Mouse (Mus musculus) neutrophil, adult 5-6 weeks (primary cell): ENCODE data around the gene Stil. TPM values are rescaled to one million over a fixed set of nuclear protein-coding genes. Genes with fewer than 3 reads are reported as not detected.

ENCODE experiments used
- ATAC-seq: fragments of 151-379, 151-347 bp; 2 replicates; pipeline ENCODE4 v1.8.0; 2017; ENCODE audit warnings: mild to moderate bottlenecking, moderate TSS enrichment; ENCODE audit not compliant: insufficient number of reproducible peaks, poor library complexity, low FRiP score, severe bottlenecking; ENCODE audit errors: extremely low read depth
- total RNA-seq: library from RNA; stranded (forward); fragments of 200-1000 nt; gene quantifications from 2 replicates; pipeline ENCODE4 v1.2.3, GENCODE M21; 2017

The Stil gene
- total RNA-seq, 1 experiment from 2014 or later = not detected

GRCm38 (mm10) chr4:115071668-115072067 lies 71.7 kb downstream of the Stil start:
- no peak for ATAC-seq

DNA sequence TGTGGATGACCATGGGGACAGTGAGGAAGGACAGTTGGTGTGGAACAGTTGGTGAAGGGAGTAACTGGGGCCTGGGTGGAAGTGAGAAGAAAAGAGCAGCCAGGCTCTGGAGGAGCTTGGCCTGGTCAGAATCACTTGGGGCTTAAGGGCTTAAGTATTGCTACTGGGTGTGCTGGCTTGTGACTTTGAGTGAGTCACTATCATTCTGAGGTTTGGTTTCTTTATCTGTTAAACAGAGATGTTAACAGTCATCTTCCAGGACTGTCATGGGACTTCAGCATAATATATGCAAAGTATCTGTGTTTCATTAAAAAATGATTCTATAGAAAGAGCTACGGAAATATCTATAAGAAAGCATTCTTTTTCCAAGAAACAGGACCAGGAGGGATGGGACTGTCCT lies 74.8 kb downstream of the Stil start:
- no peak for ATAC-seq

DNA sequence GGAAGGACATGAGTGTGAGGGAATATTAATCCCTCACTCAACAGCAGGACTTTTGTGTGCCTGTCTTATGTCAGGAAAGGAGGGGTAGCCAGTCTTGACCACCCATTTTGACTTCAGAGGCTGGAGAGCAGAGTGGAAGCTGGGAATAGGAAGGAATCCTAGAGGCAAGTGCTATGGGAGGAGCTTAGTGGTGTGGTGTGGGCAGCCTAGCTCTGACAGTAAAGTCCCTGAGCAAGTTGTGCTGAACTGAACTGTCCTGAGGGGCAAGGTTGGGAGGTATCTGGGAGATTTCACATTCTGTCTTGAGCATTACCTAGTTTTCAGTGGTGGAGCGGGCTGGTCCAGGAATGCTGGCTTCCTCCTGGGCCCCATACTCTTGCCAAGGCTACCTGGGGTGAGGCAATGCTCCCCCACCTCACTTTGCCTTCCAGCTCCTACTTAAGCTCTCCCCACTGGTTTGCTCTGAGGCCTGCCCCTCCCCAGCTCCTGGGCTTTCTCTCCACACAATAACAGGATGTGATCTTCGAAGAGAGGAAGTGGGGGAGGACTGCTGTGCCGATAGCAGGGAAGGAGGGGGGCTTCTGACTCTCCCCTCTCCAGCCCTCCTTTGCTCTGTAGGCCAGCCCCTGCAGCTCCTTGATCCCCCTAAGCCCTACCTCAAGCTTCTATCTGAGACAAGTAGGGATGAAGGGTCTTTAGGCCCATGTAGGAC lies 75.4 kb downstream of the Stil start:
- no peak for ATAC-seq

DNA sequence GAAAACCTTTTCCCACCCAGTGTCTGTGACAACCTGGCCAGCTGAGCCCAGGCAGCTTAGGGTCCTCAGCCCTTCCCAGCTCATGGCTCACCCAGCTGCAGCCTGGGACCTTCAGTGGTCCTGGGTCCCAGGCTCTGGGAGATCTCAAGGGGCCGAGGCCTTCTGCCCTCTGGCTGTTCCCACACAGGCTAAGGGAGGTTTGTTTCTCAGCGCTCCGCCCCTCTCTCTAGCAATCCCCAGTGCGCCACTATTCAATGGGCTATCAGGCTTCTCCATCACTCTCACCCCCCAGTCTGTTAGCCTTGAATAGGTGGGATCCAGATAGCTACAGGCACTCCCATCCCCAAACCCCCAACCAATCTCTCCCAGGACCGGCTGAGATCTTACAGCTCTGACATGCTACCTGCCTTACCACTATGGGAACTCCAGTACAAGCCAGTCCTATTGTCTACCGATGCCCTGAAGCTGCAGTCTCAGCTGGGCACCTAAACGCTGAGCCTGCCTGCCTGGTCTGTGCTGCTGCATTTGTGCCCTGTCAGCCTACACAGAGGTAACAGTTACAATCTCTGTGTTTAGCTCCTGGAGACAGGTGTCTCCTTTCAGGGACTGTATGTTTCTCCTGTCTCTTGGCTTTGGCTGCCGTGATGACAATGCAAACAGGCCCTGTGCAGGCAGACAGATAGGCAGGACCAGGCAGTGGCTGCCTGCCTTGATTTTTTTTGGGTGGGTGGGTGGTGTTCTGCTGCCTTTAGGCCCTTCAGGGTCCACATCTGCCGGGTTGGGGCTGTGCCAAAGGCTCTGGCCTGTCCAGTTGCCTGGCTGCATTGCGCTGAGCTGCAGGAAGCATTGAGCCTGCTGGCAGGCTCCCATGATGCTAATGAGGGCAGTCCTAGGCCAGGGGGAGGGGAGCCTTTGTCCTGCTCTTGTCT lies 79.2 kb downstream of the Stil start:
- ATAC-seq = no peak

DNA sequence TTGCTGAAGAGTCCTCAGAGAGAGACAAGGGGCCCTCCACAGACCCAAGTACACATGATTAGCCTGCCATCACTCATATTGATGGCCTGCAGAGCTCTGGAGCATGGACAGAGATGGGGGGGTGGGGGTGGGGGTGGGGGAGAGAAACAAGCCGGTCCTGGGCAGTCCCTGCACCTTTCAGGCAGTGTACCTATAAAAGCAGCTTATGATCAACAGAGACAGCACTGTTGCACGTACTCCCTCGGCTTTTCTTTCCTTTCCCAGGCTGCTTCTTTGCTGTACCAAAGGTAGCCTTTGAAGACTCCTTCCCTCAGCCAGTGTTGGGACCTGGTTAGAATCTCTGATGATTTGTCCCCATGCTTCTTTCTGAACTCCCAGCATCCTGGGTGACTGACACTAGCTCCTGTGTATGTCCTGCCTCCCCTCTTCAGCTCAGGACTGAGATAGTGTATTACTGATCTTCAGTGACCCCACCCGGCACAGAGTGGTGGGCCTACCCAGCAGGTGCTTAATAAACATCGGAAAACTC lies 79.9 kb downstream of the Stil start:
- no peak for ATAC-seq

DNA sequence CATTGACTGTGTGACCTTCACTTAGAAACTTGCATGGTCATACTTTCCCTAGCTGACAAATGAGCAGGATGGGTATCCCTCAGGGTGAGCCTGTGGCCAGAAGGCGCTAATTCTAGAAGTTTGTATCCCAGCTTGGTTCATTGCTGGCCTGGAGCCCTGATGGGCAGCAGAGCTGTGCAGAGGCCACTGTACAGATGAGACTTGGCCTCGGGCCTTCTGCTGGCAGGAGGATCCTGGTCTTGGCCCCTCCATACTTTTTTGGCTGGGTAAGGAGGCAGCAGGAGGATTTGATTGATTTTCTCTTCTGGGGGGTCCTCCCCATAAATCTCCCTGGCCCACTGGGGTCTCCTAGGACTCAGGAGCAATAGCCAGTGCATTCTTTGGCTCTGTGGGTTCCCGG lies 83.1 kb downstream of the Stil start:
- no peak for ATAC-seq

DNA sequence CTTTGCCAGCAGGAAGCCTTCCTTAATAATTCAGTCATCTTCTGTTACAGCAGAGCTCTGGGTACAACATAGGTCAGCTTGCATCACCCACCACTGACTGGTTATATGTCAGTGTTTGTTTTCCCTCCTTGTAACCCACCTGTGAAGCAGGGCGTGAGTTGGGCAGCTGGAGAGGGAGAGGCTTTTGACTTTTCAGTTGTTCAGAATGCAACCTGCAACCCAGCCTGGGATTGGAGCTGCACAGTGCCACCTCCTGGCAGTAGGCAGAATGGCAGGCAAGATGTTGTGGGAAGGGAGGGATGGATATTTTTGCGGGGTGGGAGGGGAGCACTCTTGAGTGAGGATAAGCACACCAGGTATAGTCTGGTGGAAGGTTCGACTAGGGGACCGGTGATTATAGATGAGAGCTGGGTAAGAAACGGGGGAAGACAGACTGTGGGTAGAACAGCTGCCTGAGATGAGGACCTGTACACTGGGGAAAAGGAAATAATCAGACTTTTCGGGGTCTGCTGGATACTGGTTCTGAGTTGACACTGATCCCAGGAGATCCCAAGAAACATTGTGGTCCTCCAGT lies 85.7 kb downstream of the Stil start:
- ATAC-seq = peak; percentile 79

DNA sequence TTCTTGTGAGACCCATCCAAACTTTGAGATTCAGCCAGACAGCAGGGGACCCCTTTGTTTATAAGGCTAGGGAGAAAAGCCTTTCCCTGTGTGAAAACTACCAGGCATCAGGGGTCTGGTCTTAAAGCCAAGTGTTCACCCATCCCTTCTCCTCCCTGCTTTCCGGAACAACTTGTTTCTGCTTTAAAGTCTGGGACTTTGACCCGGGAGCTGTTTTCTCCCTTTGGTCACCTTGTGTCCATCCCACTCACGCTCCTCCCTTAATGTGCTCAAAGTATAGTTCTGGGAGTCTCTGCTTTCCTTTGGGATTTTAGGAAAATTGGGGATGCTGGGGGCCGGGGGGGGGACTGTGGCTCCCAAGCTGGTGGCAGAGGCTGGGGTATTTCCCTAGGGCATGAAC lies 86.3 kb downstream of the Stil start:
- ATAC-seq = no peak

GRCm38 (mm10) chr4:115086763-115087415 lies 86.9 kb downstream of the Stil start:
- no peak for ATAC-seq

GRCm38 (mm10) chr4:115088611-115089338 lies 88.8 kb downstream of the Stil start, which contains the start of gene Pdzk1ip1:
Gene Pdzk1ip1, plus strand, starts transcription at chr4:115088708.
- no peak for ATAC-seq

- no peak for ATAC-seq
Measured at GRCm38 (mm10) chr4:115090592-115090991, 90.6 kb downstream of the Stil start.

- no peak for ATAC-seq
Measured at GRCm38 (mm10) chr4:115091806-115092205, 91.8 kb downstream of the Stil start.

Other genes with a start within 250 kb of the Stil start
- not detected in 2 replicates for gene Gm12830, start 178.4 kb upstream of the Stil start, total RNA-seq
- gene Foxd2, start 91.3 kb upstream of the Stil start, total RNA-seq = 0.61 and 1.3 TPM in 2 replicates
- not detected in 2 replicates for gene Foxe3, start 74.1 kb upstream of the Stil start, total RNA-seq
- 62.5 and 78.5 TPM in 2 replicates for gene Cmpk1, start 12.9 kb upstream of the Stil start, total RNA-seq
- 1.5 and 1.6 TPM in 2 replicates for gene Tal1, start 56.3 kb downstream of the Stil start, total RNA-seq
- gene Pdzk1ip1, start 88.5 kb downstream of the Stil start, total RNA-seq = 1.8 and 2.9 TPM in 2 replicates
- not detected in 2 replicates for gene Cyp4x1, start 134.1 kb downstream of the Stil start, total RNA-seq
- not detected in 2 replicates for gene Cyp4a29, start 241.9 kb downstream of the Stil start, total RNA-seq